Mouse (Mus musculus): ENCODE data around the gene Dpm1. TPM values are rescaled to one million over a fixed set of nuclear protein-coding genes. Genes with fewer than 3 reads are reported as not detected.
A peak's percentile ranks its signal among the peaks of the same experiment; 100 is the strongest.

Gene Dpm1
- polyA plus RNA-seq, 1 experiment from 2014 or later = 78.5 TPM

GRCm38 (mm10) chr2:168213788-168214397 lies 16.5 kb downstream of the Dpm1 start:
- Histone ChIP-seq H3K36me3 (replicated peaks; ENCODE audit: control insufficient read depth, insufficient read depth, low read depth, low read length) (peaks cover 6% of the 10 kb centered on the region), H3K9ac (replicated peaks; ENCODE audit: low read length) (no peak overlapping the region), H3K4me2 (ENCODE audit: low read depth, low read length) (no peak overlapping the region), H3K9me3 (replicated peaks; ENCODE audit: control insufficient read depth, low read length) (no peaks in the 10 kb centered on the region), H3K4me3 (ENCODE audit: low read depth, low read length) (no peak overlapping the region), H3K27me3 (ENCODE audit: control insufficient read depth, insufficient read depth, low read length) (no peaks in the 10 kb centered on the region), H3K27ac (replicated peaks; ENCODE audit: low read depth, low read length) (no peak overlapping the region), H3K4me1 (ENCODE audit: control insufficient read depth, insufficient read depth, low read length) (no peaks in the 10 kb centered on the region)
- DNase-seq (ENCODE audit: low spot score) (no peak), ATAC-seq (replicated peaks; ENCODE audit: insufficient number of reproducible peaks, low FRiP score, low TSS enrichment, low read depth) (no peak)
- WGBS = 52% methylated on average over 5 of the region's 5 CpGs

- no peaks in the 10 kb centered on the region for H3K27me3 ChIP-seq (ENCODE audit: control insufficient read depth, insufficient read depth, low read length)
- H3K9ac ChIP-seq (replicated peaks; ENCODE audit: low read length) = no peak overlapping the region
- 92% methylated on average over 3 of the region's 3 CpGs for WGBS
- peaks cover 9% of the 10 kb centered on the region for H3K36me3 ChIP-seq (replicated peaks; ENCODE audit: control insufficient read depth, insufficient read depth, low read depth, low read length)
- no peaks in the 10 kb centered on the region; the same call in 1 of the 2 replicates for H3K4me1 ChIP-seq (ENCODE audit: control insufficient read depth, insufficient read depth, low read length)
- H3K27ac ChIP-seq (replicated peaks; ENCODE audit: low read depth, low read length) = no peak overlapping the region; the same call in 1 of the 2 replicates
- no peaks in the 10 kb centered on the region for H3K9me3 ChIP-seq (replicated peaks; ENCODE audit: control insufficient read depth, low read length)
- DNase-seq (ENCODE audit: low spot score) (no peak), ATAC-seq (replicated peaks; ENCODE audit: insufficient number of reproducible peaks, low FRiP score, low TSS enrichment, low read depth) (no peak)
- H3K4me2 ChIP-seq (ENCODE audit: low read depth, low read length) = no peak overlapping the region
- no peak overlapping the region for H3K4me3 ChIP-seq (ENCODE audit: low read depth, low read length)
These were observed 22.5 kb downstream of the Dpm1 start for GRCm38 (mm10) chr2:168207883-168208282.

DNA sequence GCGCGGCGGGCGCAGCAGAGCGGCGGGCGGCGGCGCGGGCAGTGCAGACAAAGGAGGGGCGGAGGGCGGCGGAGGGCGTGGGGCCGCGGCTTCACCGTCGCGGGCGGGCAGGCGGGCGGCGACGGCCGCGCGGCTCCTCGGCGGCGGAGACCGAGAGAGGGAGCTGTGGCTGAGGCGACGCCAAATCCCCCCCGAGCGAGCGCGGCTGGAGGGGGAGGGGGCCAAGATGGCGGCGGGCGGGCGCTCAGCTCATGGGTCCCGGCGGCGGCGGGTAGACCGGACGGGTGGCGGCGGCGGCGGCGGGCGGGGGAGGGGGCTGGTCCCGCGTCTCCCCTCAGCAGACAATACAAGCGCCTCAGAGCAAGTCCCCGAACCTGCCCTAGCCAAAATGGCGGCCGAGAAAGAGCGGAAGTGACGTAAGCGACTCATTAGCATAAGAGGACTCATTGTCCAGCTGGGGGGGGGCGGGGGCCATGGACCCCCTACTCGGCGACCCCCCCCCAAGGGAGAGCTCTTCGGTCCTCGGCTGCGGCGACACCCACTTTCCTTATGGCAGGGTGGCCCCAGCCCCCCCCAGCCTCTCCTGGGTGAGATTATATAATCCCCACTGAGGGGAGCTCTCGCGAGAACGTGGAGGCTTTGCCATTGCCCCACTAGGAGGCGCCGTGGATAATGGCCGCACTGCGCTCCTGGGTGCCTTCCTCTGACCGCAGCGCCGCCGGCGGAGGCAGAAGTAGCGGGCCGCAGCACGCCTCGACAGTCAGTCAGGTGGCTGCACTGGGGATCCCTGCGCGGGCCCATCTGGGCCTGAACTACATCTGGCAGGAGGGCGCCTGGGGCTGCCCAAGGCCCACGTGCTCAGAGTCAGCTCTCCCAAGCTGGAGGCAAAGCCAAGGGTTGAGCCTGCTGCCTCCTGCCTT lies 23.4 kb downstream of the Dpm1 start, which contains the start of gene Adnp:
Gene Adnp (minus strand): TSS at position 388 of the 920 bp plus-strand sequence.
- Histone ChIP-seq H3K27me3 (ENCODE audit: control insufficient read depth, insufficient read depth, low read length) (no peaks in the 10 kb centered on the region), H3K4me1 (ENCODE audit: control insufficient read depth, insufficient read depth, low read length) (no peaks in the 10 kb centered on the region; the same call in 1 of the 2 replicates), H3K4me2 (ENCODE audit: low read depth, low read length) (peak within 1 kb of the TSS; percentile 69), H3K27ac (replicated peaks; ENCODE audit: low read depth, low read length) (peak within 1 kb of the TSS; percentile 99), H3K9ac (replicated peaks; ENCODE audit: low read length) (peak within 1 kb of the TSS; percentile 100), H3K9me3 (replicated peaks; ENCODE audit: control insufficient read depth, low read length) (no peaks in the 10 kb centered on the region), H3K4me3 (ENCODE audit: low read depth, low read length) (peak within 1 kb of the TSS; percentile 82), H3K36me3 (replicated peaks; ENCODE audit: control insufficient read depth, insufficient read depth, low read depth, low read length) (peaks cover 7% of the 10 kb centered on the region)
- ATAC-seq (replicated peaks; ENCODE audit: insufficient number of reproducible peaks, low FRiP score, low TSS enrichment, low read depth) (peak; percentile 90), DNase-seq (ENCODE audit: low spot score) (peak; percentile 98)
- under 1% methylated on average over 50 of the region's 89 CpGs for WGBS

GRCm38 (mm10) chr2:168205681-168206631 lies 24.4 kb downstream of the Dpm1 start:
- H3K27ac ChIP-seq (replicated peaks; ENCODE audit: low read depth, low read length) = peak overlapping the region; percentile 99
- H3K27me3 ChIP-seq (ENCODE audit: control insufficient read depth, insufficient read depth, low read length) = no peaks in the 10 kb centered on the region
- no peaks in the 10 kb centered on the region for H3K9me3 ChIP-seq (replicated peaks; ENCODE audit: control insufficient read depth, low read length)
- H3K9ac ChIP-seq (replicated peaks; ENCODE audit: low read length) = peak overlapping the region; percentile 100
- no peaks in the 10 kb centered on the region; the same call in 1 of the 2 replicates for H3K4me1 ChIP-seq (ENCODE audit: control insufficient read depth, insufficient read depth, low read length)
- peaks cover 7% of the 10 kb centered on the region for H3K36me3 ChIP-seq (replicated peaks; ENCODE audit: control insufficient read depth, insufficient read depth, low read depth, low read length)
- WGBS = under 1% methylated on average over 43 of the region's 49 CpGs
- ATAC-seq (replicated peaks; ENCODE audit: insufficient number of reproducible peaks, low FRiP score, low TSS enrichment, low read depth) (peak; percentile 27), DNase-seq (ENCODE audit: low spot score) (peak; percentile 39)
- H3K4me3 ChIP-seq (ENCODE audit: low read depth, low read length) = peak overlapping the region; percentile 82
- H3K4me2 ChIP-seq (ENCODE audit: low read depth, low read length) = peak overlapping the region; percentile 69

DNA sequence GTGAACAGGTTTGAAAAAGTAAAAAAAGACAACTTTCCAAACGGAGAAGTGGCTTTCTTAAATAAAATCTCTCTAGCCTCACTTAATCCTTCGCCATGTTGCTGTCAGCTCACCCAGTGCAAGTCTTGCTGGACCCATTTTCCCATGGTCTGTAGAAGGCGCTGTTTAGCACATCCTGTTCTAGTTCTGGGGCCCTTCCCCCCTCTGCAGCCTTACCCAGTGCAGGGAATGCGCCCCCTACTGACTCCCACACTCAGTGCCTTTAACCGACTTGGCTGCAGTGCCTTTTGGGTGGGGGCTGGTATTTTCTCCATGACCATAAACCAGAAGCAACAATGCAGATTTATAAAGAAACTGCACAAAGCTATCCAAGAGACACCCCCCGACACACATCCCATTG lies 25.1 kb downstream of the Dpm1 start:
- peak overlapping the region; percentile 100 for H3K9ac ChIP-seq (replicated peaks; ENCODE audit: low read length)
- H3K4me1 ChIP-seq (ENCODE audit: control insufficient read depth, insufficient read depth, low read length) = no peaks in the 10 kb centered on the region; the same call in 1 of the 2 replicates
- ATAC-seq (replicated peaks; ENCODE audit: insufficient number of reproducible peaks, low FRiP score, low TSS enrichment, low read depth) = 0 out of 2 replicates have a peak, but pooled peaks have one; percentile 5
- WGBS = 6% methylated on average over 6 of the region's 6 CpGs
- DNase-seq (ENCODE audit: low spot score) = peak; percentile 95
- H3K27ac ChIP-seq (replicated peaks; ENCODE audit: low read depth, low read length) = no peak overlapping the region; the same call in 1 of the 2 replicates
- peak overlapping the region; percentile 82 for H3K4me3 ChIP-seq (ENCODE audit: low read depth, low read length)
- no peaks in the 10 kb centered on the region for H3K27me3 ChIP-seq (ENCODE audit: control insufficient read depth, insufficient read depth, low read length)
- peaks cover 7% of the 10 kb centered on the region for H3K36me3 ChIP-seq (replicated peaks; ENCODE audit: control insufficient read depth, insufficient read depth, low read depth, low read length)
- H3K9me3 ChIP-seq (replicated peaks; ENCODE audit: control insufficient read depth, low read length) = no peaks in the 10 kb centered on the region
- H3K4me2 ChIP-seq (ENCODE audit: low read depth, low read length) = peak overlapping the region; percentile 69

DNA sequence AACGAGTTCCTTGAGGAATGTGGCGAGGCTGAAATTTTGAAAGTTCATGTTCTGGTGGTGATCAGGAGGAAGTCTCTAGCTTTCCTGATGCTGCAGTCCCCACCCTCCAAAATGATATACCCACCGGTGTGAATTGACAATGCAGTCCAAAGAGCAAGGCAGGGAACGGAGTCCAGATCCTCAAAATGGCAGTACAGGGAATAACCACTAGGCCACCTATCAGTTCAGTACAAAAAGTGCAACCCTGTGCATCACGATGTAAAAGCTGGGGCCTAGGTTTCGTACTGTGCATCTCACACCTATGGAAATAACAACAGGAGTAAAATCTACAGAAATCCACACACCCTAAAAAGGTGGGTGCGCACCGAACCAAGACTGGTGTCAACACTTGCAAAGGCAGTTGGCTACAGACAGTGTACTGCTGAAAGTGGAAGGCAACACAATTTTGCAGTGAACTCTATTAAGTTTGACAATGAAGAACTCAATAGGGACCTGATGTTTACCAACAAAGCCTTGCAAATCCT lies 25.9 kb downstream of the Dpm1 start:
- Histone ChIP-seq H3K9me3 (replicated peaks; ENCODE audit: control insufficient read depth, low read length) (no peaks in the 10 kb centered on the region), H3K4me1 (ENCODE audit: control insufficient read depth, insufficient read depth, low read length) (no peaks in the 10 kb centered on the region; the same call in 1 of the 2 replicates), H3K4me2 (ENCODE audit: low read depth, low read length) (peak overlapping the region; percentile 69), H3K9ac (replicated peaks; ENCODE audit: low read length) (peak overlapping the region; percentile 25; the same call in 1 of the 2 replicates), H3K27me3 (ENCODE audit: control insufficient read depth, insufficient read depth, low read length) (no peaks in the 10 kb centered on the region), H3K4me3 (ENCODE audit: low read depth, low read length) (peak overlapping the region; percentile 82), H3K27ac (replicated peaks; ENCODE audit: low read depth, low read length) (no peak overlapping the region), H3K36me3 (replicated peaks; ENCODE audit: control insufficient read depth, insufficient read depth, low read depth, low read length) (peaks cover 7% of the 10 kb centered on the region)
- ATAC-seq (replicated peaks; ENCODE audit: insufficient number of reproducible peaks, low FRiP score, low TSS enrichment, low read depth) = no peak
- DNase-seq (ENCODE audit: low spot score) = no peak
- 91% methylated on average over 8 of the region's 8 CpGs for WGBS

- no peak overlapping the region for H3K4me3 ChIP-seq (ENCODE audit: low read depth, low read length)
- no peaks in the 10 kb centered on the region; the same call in 1 of the 2 replicates for H3K4me1 ChIP-seq (ENCODE audit: control insufficient read depth, insufficient read depth, low read length)
- WGBS = 92% methylated on average over 5 of the region's 5 CpGs
- DNase-seq (ENCODE audit: low spot score) = no peak
- H3K27me3 ChIP-seq (ENCODE audit: control insufficient read depth, insufficient read depth, low read length) = no peaks in the 10 kb centered on the region
- H3K4me2 ChIP-seq (ENCODE audit: low read depth, low read length) = no peak overlapping the region
- no peaks in the 10 kb centered on the region for H3K9me3 ChIP-seq (replicated peaks; ENCODE audit: control insufficient read depth, low read length)
- no peak for ATAC-seq (replicated peaks; ENCODE audit: insufficient number of reproducible peaks, low FRiP score, low TSS enrichment, low read depth)
- H3K36me3 ChIP-seq (replicated peaks; ENCODE audit: control insufficient read depth, insufficient read depth, low read depth, low read length) = peaks cover 7% of the 10 kb centered on the region
- H3K27ac ChIP-seq (replicated peaks; ENCODE audit: low read depth, low read length) = no peak overlapping the region
- H3K9ac ChIP-seq (replicated peaks; ENCODE audit: low read length) = no peak overlapping the region
These were observed 30.2 kb downstream of the Dpm1 start for GRCm38 (mm10) chr2:168200014-168200691.
